Mouse (Mus musculus) small intestine, adult 10 weeks (tissue): ENCODE measurements around the gene Scgb1b18. TPM values are rescaled to one million over a fixed set of nuclear protein-coding genes. Genes with fewer than 3 reads are reported as not detected.

ENCODE experiments used
- polyA plus RNA-seq: library from polyadenylated mRNA; stranded (reverse); fragments of 350-450 nt; fragmentation: Illumina TruSeq; extraction: RNeasy Lipid Tissue Mini Kit (QIAGEN cat#74804); gene quantifications from one replicate; pipeline ENCODE4 v1.2.3, GENCODE M21; 2014; ENCODE audit warnings: low replicate concordance

Scgb1b18 gene
- polyA plus RNA-seq, result not detected

DNA sequence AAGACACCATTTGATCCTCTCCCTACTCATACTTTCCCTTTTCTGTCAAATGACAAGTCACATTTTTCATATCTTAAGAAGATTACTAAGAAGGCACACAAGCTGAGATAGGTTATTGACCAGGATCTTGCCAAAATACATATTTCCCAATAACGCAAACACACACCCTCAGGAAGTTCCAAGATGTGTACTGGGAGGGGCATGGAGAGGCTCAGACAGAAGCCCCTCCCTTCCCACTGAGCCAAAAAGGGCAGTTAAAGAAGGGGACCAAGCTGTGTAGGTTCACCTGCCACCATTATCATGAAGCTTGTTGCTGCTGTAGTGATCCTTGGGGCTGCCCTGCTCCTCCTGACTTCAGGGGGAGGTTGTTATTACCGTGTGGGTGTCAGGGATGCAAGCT is at the start of gene Scgb1b18:
Gene Scgb1b18, plus strand, starts transcription at position 301 of the 400 bp plus-strand sequence.

DNA sequence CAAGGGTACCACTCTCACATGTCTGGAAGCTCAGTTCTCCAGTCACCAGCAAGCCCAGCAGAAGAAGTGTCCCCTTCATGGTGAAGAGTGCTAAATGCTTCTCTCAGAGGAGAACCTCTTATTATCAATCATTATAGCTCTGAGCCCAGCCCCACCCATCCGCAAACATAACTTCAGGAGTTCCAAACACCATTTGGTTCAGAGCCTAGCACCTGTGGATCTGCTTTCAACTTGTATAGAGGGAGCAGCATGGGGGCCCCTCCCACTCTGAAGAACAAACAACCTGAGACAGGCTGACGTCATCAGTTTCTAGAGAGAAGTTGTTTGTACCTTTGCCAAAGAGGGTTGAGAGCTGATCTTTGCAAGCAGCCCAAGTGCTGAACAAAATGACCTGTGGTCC is 11.6 kb upstream of the Scgb1b18 start, which contains the start of gene Scgb2b18:
Gene Scgb2b18, minus strand, starts transcription at position 101 of the 400 bp plus-strand sequence.

Other genes with a start within 250 kb of the Scgb1b18 start
- gene Scgb2b17, start 129.0 kb upstream of the Scgb1b18 start, polyA plus RNA-seq, result 5.0 TPM
- not detected for gene Scgb1b17, start 122.1 kb upstream of the Scgb1b18 start, polyA plus RNA-seq
- gene Scgb2b18, start 11.7 kb upstream of the Scgb1b18 start, polyA plus RNA-seq, result not detected
- gene Scgb2b19, start 94.8 kb downstream of the Scgb1b18 start, polyA plus RNA-seq, result not detected
- gene Scgb1b19, start 101.7 kb downstream of the Scgb1b18 start, polyA plus RNA-seq, result not detected
- not detected for gene Scgb2b20, start 180.8 kb downstream of the Scgb1b18 start, polyA plus RNA-seq
- gene Scgb1b20, start 187.7 kb downstream of the Scgb1b18 start, polyA plus RNA-seq, result not detected